Mouse (Mus musculus): ENCODE results near the gene Snx18. TPM values are rescaled to one million over a fixed set of nuclear protein-coding genes. Genes with fewer than 3 reads are reported as not detected.

The Snx18 gene
- polyA plus RNA-seq, 1 experiment from 2014 or later: 14.2 TPM

GRCm38 (mm10) chr13:113635799-113636222, 17.4 kb upstream of the Snx18 start:
- H3K4me2 ChIP-seq: peak overlapping the region; percentile 16
- WGBS: 68% methylated on average over 17 of the region's 17 CpGs
- ATAC-seq (replicated peaks; ENCODE audit: insufficient number of reproducible peaks, insufficient read depth, low FRiP score, low read depth): no peak

GRCm38 (mm10) chr13:113634732-113635481, 16.5 kb upstream of the Snx18 start:
- WGBS: 43% methylated on average over 15 of the region's 15 CpGs
- Histone ChIP-seq H3K9me3 (replicated peaks) (no peaks in the 10 kb centered on the region), H3K4me2 (no peak overlapping the region), H3K27me3 (no peaks in the 10 kb centered on the region), H3K4me3 (no peak overlapping the region), H3K4me1 (replicated peaks) (peaks cover 13% of the 10 kb centered on the region), H3K27ac (no peak overlapping the region), H3K36me3 (no peaks in the 10 kb centered on the region), H3K9ac (no peak overlapping the region)
- ATAC-seq (replicated peaks; ENCODE audit: insufficient number of reproducible peaks, insufficient read depth, low FRiP score, low read depth): no peak

More at GRCm38 (mm10) chr13:113635799-113636222, 17.4 kb upstream of the Snx18 start:
- Histone ChIP-seq H3K9me3 (replicated peaks) (no peaks in the 10 kb centered on the region), H3K27ac (no peak overlapping the region), H3K9ac (no peak overlapping the region), H3K36me3 (no peaks in the 10 kb centered on the region), H3K27me3 (no peaks in the 10 kb centered on the region), H3K4me3 (no peak overlapping the region), H3K4me1 (replicated peaks) (peaks cover 13% of the 10 kb centered on the region)

- Histone ChIP-seq H3K9me3 (replicated peaks) (no peaks in the 10 kb centered on the region), H3K27me3 (no peaks in the 10 kb centered on the region), H3K4me2 (no peak overlapping the region), H3K4me1 (replicated peaks) (peaks cover 13% of the 10 kb centered on the region), H3K27ac (no peak overlapping the region), H3K4me3 (no peak overlapping the region), H3K9ac (no peak overlapping the region), H3K36me3 (no peaks in the 10 kb centered on the region)
- no peak for ATAC-seq (replicated peaks; ENCODE audit: insufficient number of reproducible peaks, insufficient read depth, low FRiP score, low read depth)
- WGBS: 57% methylated on average over 6 of the region's 6 CpGs
Observed at GRCm38 (mm10) chr13:113632506-113632905, 14.1 kb upstream of the Snx18 start.

GRCm38 (mm10) chr13:113627601-113628000, 9.2 kb upstream of the Snx18 start:
- Histone ChIP-seq H3K27me3 (no peaks in the 10 kb centered on the region), H3K27ac (no peak overlapping the region), H3K9ac (no peak overlapping the region), H3K4me2 (no peak overlapping the region), H3K36me3 (no peaks in the 10 kb centered on the region), H3K4me1 (replicated peaks) (no peaks in the 10 kb centered on the region), H3K9me3 (replicated peaks) (no peaks in the 10 kb centered on the region), H3K4me3 (no peak overlapping the region)
- 82% methylated on average over 8 of the region's 8 CpGs for WGBS
- no peak for ATAC-seq (replicated peaks; ENCODE audit: insufficient number of reproducible peaks, insufficient read depth, low FRiP score, low read depth)

- Histone ChIP-seq H3K4me1 (replicated peaks) (peaks cover 5% of the 10 kb centered on the region; the same call in 1 of the 2 replicates), H3K9ac (no peak overlapping the region), H3K4me3 (no peak overlapping the region), H3K36me3 (no peaks in the 10 kb centered on the region), H3K27ac (no peak overlapping the region), H3K4me2 (no peak overlapping the region), H3K9me3 (replicated peaks) (no peaks in the 10 kb centered on the region), H3K27me3 (no peaks in the 10 kb centered on the region)
- no peak for ATAC-seq (replicated peaks; ENCODE audit: insufficient number of reproducible peaks, insufficient read depth, low FRiP score, low read depth)
- WGBS: 71% methylated on average over 8 of the region's 8 CpGs
Observed at GRCm38 (mm10) chr13:113622865-113623255, 4.5 kb upstream of the Snx18 start.

- 47% methylated on average over 11 of the region's 11 CpGs for WGBS
Observed at GRCm38 (mm10) chr13:113622122-113622864, 3.9 kb upstream of the Snx18 start.

GRCm38 (mm10) chr13:113619003-113619402, 639 bp upstream of the Snx18 start:
- WGBS: 57% methylated on average over 9 of the region's 9 CpGs
- Histone ChIP-seq H3K4me1 (replicated peaks) (peaks cover 34% of the 10 kb centered on the region), H3K9me3 (replicated peaks) (no peaks in the 10 kb centered on the region), H3K9ac (no peak overlapping the region), H3K27ac (no peak overlapping the region), H3K27me3 (no peaks in the 10 kb centered on the region), H3K4me2 (no peak overlapping the region), H3K36me3 (no peaks in the 10 kb centered on the region), H3K4me3 (no peak overlapping the region)
- ATAC-seq (replicated peaks; ENCODE audit: insufficient number of reproducible peaks, insufficient read depth, low FRiP score, low read depth): no peak

More at GRCm38 (mm10) chr13:113622122-113622864, 3.9 kb upstream of the Snx18 start:
- no peak overlapping the region for H3K4me2 ChIP-seq
- H3K9ac ChIP-seq: no peak overlapping the region
- H3K27me3 ChIP-seq: no peaks in the 10 kb centered on the region
- no peak overlapping the region for H3K4me3 ChIP-seq
- peaks cover 8% of the 10 kb centered on the region for H3K4me1 ChIP-seq (replicated peaks)
- H3K27ac ChIP-seq: no peak overlapping the region
- no peaks in the 10 kb centered on the region for H3K9me3 ChIP-seq (replicated peaks)
- no peak for ATAC-seq (replicated peaks; ENCODE audit: insufficient number of reproducible peaks, insufficient read depth, low FRiP score, low read depth)
- no peaks in the 10 kb centered on the region for H3K36me3 ChIP-seq

GRCm38 (mm10) chr13:113617338-113617890, 950 bp downstream of the Snx18 start:
- Histone ChIP-seq H3K9me3 (replicated peaks) (no peaks in the 10 kb centered on the region), H3K27me3 (no peaks in the 10 kb centered on the region), H3K27ac (peak overlapping the region; percentile 93), H3K36me3 (no peaks in the 10 kb centered on the region), H3K4me2 (peak overlapping the region; percentile 84), H3K4me3 (peak overlapping the region; percentile 91), H3K9ac (peak overlapping the region; percentile 97), H3K4me1 (replicated peaks) (peaks cover 50% of the 10 kb centered on the region)
- no peak for ATAC-seq (replicated peaks; ENCODE audit: insufficient number of reproducible peaks, insufficient read depth, low FRiP score, low read depth)
- 7% methylated on average over 49 of the region's 49 CpGs for WGBS

GRCm38 (mm10) chr13:113616751-113617337, 1.5 kb downstream of the Snx18 start:
- Histone ChIP-seq H3K4me1 (replicated peaks) (peaks cover 55% of the 10 kb centered on the region), H3K27ac (peak overlapping the region; percentile 93)

GRCm38 (mm10) chr13:113615971-113616671, 2.2 kb downstream of the Snx18 start:
- Histone ChIP-seq H3K9me3 (replicated peaks) (no peaks in the 10 kb centered on the region), H3K27ac (peak overlapping the region; percentile 93), H3K27me3 (no peaks in the 10 kb centered on the region), H3K36me3 (no peaks in the 10 kb centered on the region), H3K4me3 (peak overlapping the region; percentile 91), H3K4me1 (replicated peaks) (peaks cover 62% of the 10 kb centered on the region), H3K9ac (peak overlapping the region; percentile 97), H3K4me2 (peak overlapping the region; percentile 84)
- 14% methylated on average over 8 of the region's 8 CpGs for WGBS
- no peak for ATAC-seq (replicated peaks; ENCODE audit: insufficient number of reproducible peaks, insufficient read depth, low FRiP score, low read depth)

More at GRCm38 (mm10) chr13:113616751-113617337, 1.5 kb downstream of the Snx18 start:
- Histone ChIP-seq H3K27me3 (no peaks in the 10 kb centered on the region), H3K9ac (peak overlapping the region; percentile 97), H3K4me3 (peak overlapping the region; percentile 91), H3K9me3 (replicated peaks) (no peaks in the 10 kb centered on the region), H3K36me3 (no peaks in the 10 kb centered on the region), H3K4me2 (peak overlapping the region; percentile 84)
- 44% methylated on average over 24 of the region's 24 CpGs for WGBS
- no peak for ATAC-seq (replicated peaks; ENCODE audit: insufficient number of reproducible peaks, insufficient read depth, low FRiP score, low read depth)
